In genomic region chr7:13025511-13026112, GRCm38 (mm10) we compare ENCODE assay signal across 9 mouse cellular contexts. TPM values are rescaled to one million over a fixed set of nuclear protein-coding genes. Genes with fewer than 3 reads are reported as not detected.
A peak's percentile ranks its signal among the peaks of the same experiment; 100 is the strongest.
DNase-seq lines count a peak whose midpoint lies in the region; ATAC-seq and TF ChIP-seq lines count a peak whose summit lies in the region.
"Had no signal": no experiment of that assay in that cellular context is flagged by ENCODE, and none has a peak within 500 bp of the region (broad histone marks: within the 10 kb centered on the region; RNA-seq: fewer than 3 reads in every experiment).

No protein-coding gene starts in this region.

- no peaks in the 10 kb centered on the region for H3K27me3 ChIP-seq in lung, embryonic 14.5 days (ENCODE audit: insufficient read depth, low read length)
- no peaks in the 10 kb centered on the region for H3K27me3 ChIP-seq in limb, embryonic 10.5 days (ENCODE audit: low read depth, poor library complexity, severe bottlenecking)

- WGBS in lung, embryonic 14.5 days, result 19% methylated on average over 4 of the region's 4 CpGs
- 31% methylated on average over 4 of the region's 4 CpGs for WGBS in limb, embryonic 10.5 days
- WGBS in olfactory bulb, adult 2 months, result 27% methylated on average over 4 of the region's 4 CpGs

- peak overlapping the region; percentile 83 for H3K4me2 ChIP-seq in lung, embryonic 14.5 days

- peak overlapping the region; percentile 96 for H3K9ac ChIP-seq in lung, embryonic 14.5 days

- peak overlapping the region; percentile 96 for H3K4me3 ChIP-seq in lung, embryonic 14.5 days (ENCODE audit: low read depth, low read length)
- peak overlapping the region; percentile 100 for H3K4me3 ChIP-seq in embryonic fibroblast, embryonic 13.5 days (ENCODE audit: insufficient read depth, low read length)
- H3K4me3 ChIP-seq in limb, embryonic 10.5 days, result peak overlapping the region; percentile 99
- H3K4me3 ChIP-seq in olfactory bulb, adult 2 months (ENCODE audit: insufficient read depth, low read depth, low read length), result peak overlapping the region; percentile 88

- H3K9me3 ChIP-seq in lung, embryonic 14.5 days (ENCODE audit: low read depth, low read length), result no peaks in the 10 kb centered on the region
- H3K9me3 ChIP-seq in limb, embryonic 10.5 days (replicated peaks), result no peaks in the 10 kb centered on the region

- DNase-seq in lung, embryonic 14.5 days, result no peak
- DNase-seq in lung, adult 18-20 months, result no peak
- no peak for DNase-seq in limb, embryonic 10.5 days (ENCODE audit: low spot score)
- DNase-seq in spleen, adult 18-20 months, result no peak
- DNase-seq in left cerebral cortex, adult 18-20 months (ENCODE audit: low spot score in 2 of 2), result no peak

- H3K27ac ChIP-seq in lung, embryonic 14.5 days (ENCODE audit: low read depth), result peak overlapping the region; percentile 99
- no peak overlapping the region for H3K27ac ChIP-seq in embryonic fibroblast, embryonic 13.5 days (ENCODE audit: insufficient read depth, low read length)
- peak overlapping the region; percentile 100 for H3K27ac ChIP-seq in limb, embryonic 10.5 days
- H3K27ac ChIP-seq in olfactory bulb, adult 2 months (ENCODE audit: insufficient read depth, low read depth, low read length), result no peak overlapping the region

- H3K36me3 ChIP-seq in lung, embryonic 14.5 days (ENCODE audit: insufficient read depth), result peaks cover 56% of the 10 kb centered on the region
- H3K36me3 ChIP-seq in limb, embryonic 10.5 days, result peaks cover 58% of the 10 kb centered on the region

- no peak for TF ChIP-seq POLR2A in embryonic fibroblast, embryonic 13.5 days (IDR thresholded peaks at IDR 0.05; ENCODE audit: low read depth, low read length)
- no peak for TF ChIP-seq POLR2A in olfactory bulb, adult 2 months (IDR thresholded peaks at IDR 0.05; ENCODE audit: insufficient read depth, low read depth, low read length)

- ATAC-seq in lung, embryonic 14.5 days (ENCODE audit: insufficient read depth), result no peak
- ATAC-seq in CD4-positive, CD25-positive, alpha-beta regulatory T cell, adult 4 months, result no peak

- no peaks in the 10 kb centered on the region for H3K4me1 ChIP-seq in lung, embryonic 14.5 days (ENCODE audit: insufficient read depth)
- peaks cover 2% of the 10 kb centered on the region; the same call in 1 of the 2 replicates for H3K4me1 ChIP-seq in embryonic fibroblast, embryonic 13.5 days (ENCODE audit: control insufficient read depth, insufficient read depth, low read length)
- H3K4me1 ChIP-seq in limb, embryonic 10.5 days, result peaks cover 28% of the 10 kb centered on the region
- peaks cover 13% of the 10 kb centered on the region for H3K4me1 ChIP-seq in olfactory bulb, adult 2 months (ENCODE audit: control insufficient read depth, insufficient read depth, low read length)

- TF ChIP-seq CTCF in lung, embryonic 14.5 days (IDR thresholded peaks at IDR 0.05; ENCODE audit: low read depth), result no peak
- TF ChIP-seq CTCF in embryonic fibroblast, embryonic 13.5 days (IDR thresholded peaks at IDR 0.05; ENCODE audit: borderline replicate concordance, insufficient read depth, low read length), result no peak
- TF ChIP-seq CTCF in olfactory bulb, adult 2 months (IDR thresholded peaks at IDR 0.05; ENCODE audit: insufficient read depth, low read depth, low read length), result no peak

RNA-seq across cellular contexts. Expression of gene Chmp2a, which starts 9.0 kb away (rescaled TPM):
- 123 and 128 TPM in 2 replicates for polyA plus RNA-seq in lung, embryonic 14.5 days (2014; fragmentation: Nextera tagmentation; extraction: Ambion mirVana)
- 85.6 and 98.6 TPM in 2 replicates for polyA plus RNA-seq in embryonic fibroblast, embryonic 13.5 days (2011; ENCODE audit: insufficient read length, low read depth, missing spikeins)
- 79.6 and 84.2 TPM in 2 replicates for polyA plus RNA-seq in limb, embryonic 10.5 days (2016; fragmentation: Nextera tagmentation; extraction: Ambion mirVana)
- polyA plus RNA-seq in olfactory bulb, adult 2 months (2012; ENCODE audit: insufficient read depth, insufficient read length, low replicate concordance, missing spikeins), result not detected in 2 replicates
- 100 to 1,000 TPM; 259 to 278 TPM for polyA plus RNA-seq in CD4-positive, CD25-positive, alpha-beta regulatory T cell, adult 4 months (2017; shearing (Covaris generic))
- total RNA-seq in left cerebral cortex, adult 18-20 months (2021), result 100 to 1,000 TPM; 132 to 156 TPM

RNA-seq across cellular contexts. Expression of gene Ube2m, which starts 12.5 kb away (rescaled TPM):
- polyA plus RNA-seq in lung, embryonic 14.5 days (2014; fragmentation: Nextera tagmentation; extraction: Ambion mirVana), result 150 and 168 TPM in 2 replicates
- polyA plus RNA-seq in embryonic fibroblast, embryonic 13.5 days (2011; ENCODE audit: insufficient read length, low read depth, missing spikeins), result 273 and 288 TPM in 2 replicates
- 182 and 208 TPM in 2 replicates for polyA plus RNA-seq in limb, embryonic 10.5 days (2016; fragmentation: Nextera tagmentation; extraction: Ambion mirVana)
- polyA plus RNA-seq in olfactory bulb, adult 2 months (2012; ENCODE audit: insufficient read depth, insufficient read length, low replicate concordance, missing spikeins), result 648 TPM in 1 of 2 replicates, not detected in the other
- 10 to 100 TPM in 1 of 2 experiments, 1 to 10 TPM in 1; 7.9 to 14.3 TPM for polyA plus RNA-seq in CD4-positive, CD25-positive, alpha-beta regulatory T cell, adult 4 months (2017; shearing (Covaris generic))
- total RNA-seq in left cerebral cortex, adult 18-20 months (2021), result 100 to 1,000 TPM; 234 to 240 TPM

RNA-seq across cellular contexts. Expression of gene Zbtb45, which starts 15.8 kb away (rescaled TPM):
- 29.8 and 30.4 TPM in 2 replicates for polyA plus RNA-seq in lung, embryonic 14.5 days (2014; fragmentation: Nextera tagmentation; extraction: Ambion mirVana)
- 14.2 and 16.9 TPM in 2 replicates for polyA plus RNA-seq in embryonic fibroblast, embryonic 13.5 days (2011; ENCODE audit: insufficient read length, low read depth, missing spikeins)
- polyA plus RNA-seq in limb, embryonic 10.5 days (2016; fragmentation: Nextera tagmentation; extraction: Ambion mirVana), result 29.1 and 31.8 TPM in 2 replicates
- polyA plus RNA-seq in olfactory bulb, adult 2 months (2012; ENCODE audit: insufficient read depth, insufficient read length, low replicate concordance, missing spikeins), result not detected in 2 replicates
- polyA plus RNA-seq in CD4-positive, CD25-positive, alpha-beta regulatory T cell, adult 4 months (2017; shearing (Covaris generic)), result 1 to 10 TPM; 5.6 to 7.4 TPM
- total RNA-seq in left cerebral cortex, adult 18-20 months (2021), result 10 to 100 TPM; 35.3 to 38.3 TPM

RNA-seq across cellular contexts. Expression of gene Trim28, which starts 26.7 kb away (rescaled TPM):
- 458 and 511 TPM in 2 replicates for polyA plus RNA-seq in lung, embryonic 14.5 days (2014; fragmentation: Nextera tagmentation; extraction: Ambion mirVana)
- polyA plus RNA-seq in embryonic fibroblast, embryonic 13.5 days (2011; ENCODE audit: insufficient read length, low read depth, missing spikeins), result 352 and 453 TPM in 2 replicates
- polyA plus RNA-seq in limb, embryonic 10.5 days (2016; fragmentation: Nextera tagmentation; extraction: Ambion mirVana), result 561 and 585 TPM in 2 replicates
- polyA plus RNA-seq in olfactory bulb, adult 2 months (2012; ENCODE audit: insufficient read depth, insufficient read length, low replicate concordance, missing spikeins), result 700 TPM in 1 of 2 replicates, not detected in the other
- polyA plus RNA-seq in CD4-positive, CD25-positive, alpha-beta regulatory T cell, adult 4 months (2017; shearing (Covaris generic)), result 10 to 100 TPM; 37.1 to 75.2 TPM
- total RNA-seq in left cerebral cortex, adult 18-20 months (2021), result 100 to 1,000 TPM; 206 to 207 TPM

RNA-seq across cellular contexts. Expression of gene Slc27a5, which starts 27.6 kb away (rescaled TPM):
- polyA plus RNA-seq in lung, embryonic 14.5 days (2014; fragmentation: Nextera tagmentation; extraction: Ambion mirVana), result not detected in 2 replicates
- not detected in 2 replicates for polyA plus RNA-seq in embryonic fibroblast, embryonic 13.5 days (2011; ENCODE audit: insufficient read length, low read depth, missing spikeins)
- polyA plus RNA-seq in limb, embryonic 10.5 days (2016; fragmentation: Nextera tagmentation; extraction: Ambion mirVana), result not detected in 2 replicates
- not detected in 2 replicates for polyA plus RNA-seq in olfactory bulb, adult 2 months (2012; ENCODE audit: insufficient read depth, insufficient read length, low replicate concordance, missing spikeins)
- polyA plus RNA-seq in CD4-positive, CD25-positive, alpha-beta regulatory T cell, adult 4 months (2017; shearing (Covaris generic)), result under 1 TPM in 1 of 2 experiments, not detected in 1; 0.54 TPM
- under 1 TPM in 1 of 2 experiments, not detected in 1; 0.28 TPM for total RNA-seq in left cerebral cortex, adult 18-20 months (2021)
- total RNA-seq: left cerebral cortex, postnatal 25 days had no signal

Comparison
In these comparisons a context has a peak if more than half of its experiments do, and no peak if none do; other contexts are left out.
1. H3K27ac ChIP-seq: peak in lung, embryonic 14.5 days (single experiment) and limb, embryonic 10.5 days (single experiment); none in embryonic fibroblast, embryonic 13.5 days (single experiment) and olfactory bulb, adult 2 months (single experiment).
2. RNA of gene Chmp2a, which starts 9.0 kb away (polyA plus RNA-seq): 259 to 278 TPM in CD4-positive, CD25-positive, alpha-beta regulatory T cell, adult 4 months, 123 to 128 TPM in lung, embryonic 14.5 days, 85.6 to 98.6 TPM in embryonic fibroblast, embryonic 13.5 days and 79.6 to 84.2 TPM in limb, embryonic 10.5 days; not detected in olfactory bulb, adult 2 months; every median in the first group is over 10 times any median in the second.
3. Peak in every context shown above with its lines, with median percentiles within 50 percentile points of each other: H3K4me3 ChIP-seq.